Mouse (Mus musculus): ENCODE measurements around the gene Abhd17c. TPM values are rescaled to one million over a fixed set of nuclear protein-coding genes. Genes with fewer than 3 reads are reported as not detected.
A peak's percentile ranks its signal among the peaks of the same experiment; 100 is the strongest.
"Not testable (repeated sequence)": the region's sequence is repeated elsewhere in the genome, so short reads cannot be mapped to it uniquely, and the experiment has no call there.

Abhd17c gene
- total RNA-seq (2021), result 10 to 100 TPM; 30.3 to 31.4 TPM
- long read RNA-seq, experiment 1, transcript Abhd17c-201 (3 exons, 2,238 nt), result major isoform, 93 of 100 reads
- long read RNA-seq, experiment 1, partial matches to known transcripts, result 4 of 100 reads
- long read RNA-seq, experiment 1, other reads (novel, unspliced or antisense), result 3 of 100 reads
- long read RNA-seq, experiment 2, transcript Abhd17c-201 (3 exons, 2,238 nt), result major isoform, 103 of 107 reads
- long read RNA-seq, experiment 2, partial matches to known transcripts, result 3 of 107 reads
- long read RNA-seq, experiment 2, other reads (novel, unspliced or antisense), result 1 of 107 reads

DNA sequence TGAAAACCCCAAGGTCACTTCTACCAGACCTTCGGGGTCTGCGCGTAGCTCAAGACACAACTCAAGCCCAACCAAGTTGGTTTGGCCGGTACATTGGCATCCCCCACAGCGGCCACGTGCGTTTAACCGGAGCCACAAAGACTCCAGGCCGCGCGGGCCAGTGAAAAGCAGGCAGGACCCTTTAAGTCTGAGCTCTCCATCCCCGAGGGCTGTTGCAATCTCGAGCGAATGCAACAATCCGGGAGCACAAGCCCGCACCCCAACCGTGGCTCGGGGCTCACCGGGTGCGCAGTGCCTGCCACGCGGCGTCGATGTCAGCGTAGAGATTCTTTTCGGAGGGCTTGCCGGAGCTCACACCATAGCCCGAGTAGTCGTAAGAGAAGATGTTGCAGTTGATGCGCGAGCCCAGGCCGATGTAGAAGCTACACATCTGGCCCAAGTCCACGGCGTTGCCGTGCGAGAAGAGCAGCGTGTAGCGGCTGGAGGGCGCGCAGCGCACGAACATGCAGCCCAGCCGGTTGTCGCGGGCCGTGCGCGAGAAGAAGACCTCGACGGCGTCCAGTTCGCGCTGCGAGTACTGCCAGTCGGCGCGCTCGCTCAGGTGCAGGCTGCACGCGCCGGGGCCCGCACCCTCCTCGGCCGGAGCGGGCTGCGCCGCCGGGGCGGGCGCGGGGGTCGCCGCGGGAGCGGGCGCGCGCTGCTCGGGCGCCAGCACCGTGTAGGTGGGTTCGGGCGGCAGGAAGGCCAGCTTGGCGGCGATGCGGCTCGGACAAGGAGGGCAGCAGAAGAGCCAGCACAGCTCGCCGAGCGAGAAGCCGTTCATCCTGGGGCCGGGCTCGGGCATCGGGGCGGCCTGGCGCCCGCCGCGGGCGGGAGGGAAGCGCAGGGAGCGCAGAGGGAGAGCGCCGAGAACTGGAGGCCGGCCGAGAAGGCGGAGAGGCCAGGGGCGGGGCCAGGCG lies at the start of gene Abhd17c:
Abhd17c (minus strand) TSS at position 893 of the 959 bp plus-strand sequence.
- peak; percentile 66 to 68 for DNase-seq
- intact Hi-C loops (cut with DNase I), result loop anchor here (2.0 to 10.0 kb wide), 3 partner anchors 34 to 236 kb away; partner anchors contain the start of gene Cemip

DNA sequence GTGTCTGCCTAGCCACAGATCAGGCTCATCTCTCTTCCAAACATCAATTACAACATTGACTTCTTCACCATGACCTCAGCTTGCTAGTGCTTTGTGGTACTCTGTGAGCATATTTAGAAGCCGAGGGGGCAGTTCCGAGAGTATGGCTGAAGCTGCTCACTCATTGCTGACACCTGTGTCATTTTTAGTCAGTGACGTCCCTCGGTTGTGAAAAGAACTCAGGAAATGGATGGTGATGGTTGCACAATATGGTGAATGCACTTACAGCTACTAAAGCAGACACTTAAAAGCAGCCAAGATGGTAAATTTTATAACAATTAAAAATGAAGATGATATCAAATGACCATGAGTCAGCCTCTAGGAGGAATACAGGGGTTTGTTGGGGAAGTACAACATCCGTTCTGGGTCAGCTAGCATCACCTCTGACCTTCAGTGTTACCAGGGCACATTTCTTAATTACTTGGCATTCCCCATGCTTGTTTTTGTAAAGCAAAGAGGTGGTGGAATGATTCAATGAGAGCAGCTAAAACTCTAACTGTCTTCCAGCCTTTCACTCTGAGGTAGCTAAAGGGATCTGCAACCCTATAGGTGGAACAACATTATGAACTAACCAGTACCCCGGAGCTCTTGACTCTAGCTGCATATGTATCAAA lies 45.6 kb upstream of the Abhd17c start:
- intact Hi-C loops (cut with DNase I), result no loop called here
- DNase-seq, result no peak

DNA sequence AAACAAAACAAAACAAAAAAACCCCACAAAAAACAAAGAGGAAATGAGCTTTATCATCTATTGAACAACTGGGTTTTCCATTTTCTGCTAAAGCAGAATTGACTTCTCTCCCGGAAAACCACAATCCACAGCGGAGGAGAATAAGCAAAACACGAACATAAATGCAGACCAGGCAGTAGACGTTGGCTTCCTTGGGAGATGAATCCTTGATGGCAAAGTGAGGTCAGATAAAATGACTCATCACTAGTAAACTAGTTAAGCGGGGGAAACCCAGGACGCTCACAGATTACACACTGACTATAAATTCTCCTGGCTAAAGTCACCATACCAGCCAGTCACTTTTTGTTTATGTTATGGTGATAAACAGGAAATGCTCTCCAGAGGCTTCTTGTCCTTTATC lies 44.5 kb upstream of the Abhd17c start:
- intact Hi-C loops (cut with DNase I), result no loop called here
- DNase-seq, result no peak

DNA sequence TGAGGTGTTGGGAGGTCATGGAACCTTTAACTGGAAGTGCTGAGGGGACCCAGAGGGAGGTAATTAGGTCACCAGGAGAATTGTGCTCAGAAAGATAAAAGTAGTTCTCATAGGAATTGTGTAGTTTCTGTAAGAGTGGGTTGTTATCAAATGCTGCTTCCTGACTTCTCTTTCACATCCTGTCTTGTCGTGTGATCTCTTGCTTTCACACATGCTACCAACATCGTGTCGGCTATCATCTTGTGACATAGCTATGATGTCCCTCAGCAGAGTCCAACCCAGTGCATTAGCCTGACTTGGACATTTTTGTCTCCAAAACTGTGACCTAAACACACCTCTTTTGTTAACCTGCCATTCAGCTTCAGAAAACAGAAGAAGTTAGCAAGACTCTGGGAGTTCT lies 40.6 kb upstream of the Abhd17c start:
- intact Hi-C loops (cut with DNase I), result no loop called here
- no peak for DNase-seq

DNA sequence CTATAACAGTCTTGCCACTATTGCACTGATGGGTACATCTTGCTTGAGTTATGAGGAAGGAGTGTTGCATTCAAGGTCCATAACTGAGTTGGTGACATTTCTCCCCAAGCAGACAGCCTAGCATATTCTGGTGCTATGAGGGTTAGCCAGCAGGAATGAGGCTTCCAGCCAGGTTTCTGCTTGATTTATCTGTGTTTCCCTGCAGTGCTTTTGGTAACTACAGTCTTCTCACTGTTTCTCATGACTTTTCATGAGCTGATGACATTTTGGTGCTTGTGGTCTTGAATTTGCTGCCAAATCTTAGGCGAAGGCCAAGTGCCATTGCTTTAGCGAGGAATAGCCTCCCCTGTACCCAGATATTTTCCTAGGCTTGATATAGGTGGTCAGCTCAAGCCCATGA lies 39.8 kb upstream of the Abhd17c start:
- DNase-seq, result no peak

DNA sequence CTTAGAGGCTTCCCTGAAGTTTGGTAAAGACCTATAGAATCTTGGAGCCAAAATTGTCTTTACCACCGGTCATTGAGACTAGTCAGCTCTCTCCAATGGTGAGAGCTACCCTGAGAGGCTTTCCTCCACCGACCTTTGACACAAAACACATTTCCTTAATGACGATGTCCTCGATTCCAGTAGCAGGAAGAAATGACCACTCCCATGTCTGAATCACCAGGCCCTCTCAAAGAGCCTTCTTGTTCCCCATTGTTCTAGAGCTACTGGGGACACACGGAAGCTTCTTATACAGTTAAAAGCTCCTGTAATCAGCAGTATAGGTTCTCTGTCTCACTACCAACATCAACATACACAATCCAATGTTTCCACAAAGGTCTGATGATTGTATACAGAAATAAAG lies 36.5 kb upstream of the Abhd17c start:
- intact Hi-C loops (cut with DNase I), result no loop called here

More for the DNA sequence above, 39.8 kb upstream of the Abhd17c start:
- intact Hi-C loops (cut with DNase I), result no loop called here

DNA sequence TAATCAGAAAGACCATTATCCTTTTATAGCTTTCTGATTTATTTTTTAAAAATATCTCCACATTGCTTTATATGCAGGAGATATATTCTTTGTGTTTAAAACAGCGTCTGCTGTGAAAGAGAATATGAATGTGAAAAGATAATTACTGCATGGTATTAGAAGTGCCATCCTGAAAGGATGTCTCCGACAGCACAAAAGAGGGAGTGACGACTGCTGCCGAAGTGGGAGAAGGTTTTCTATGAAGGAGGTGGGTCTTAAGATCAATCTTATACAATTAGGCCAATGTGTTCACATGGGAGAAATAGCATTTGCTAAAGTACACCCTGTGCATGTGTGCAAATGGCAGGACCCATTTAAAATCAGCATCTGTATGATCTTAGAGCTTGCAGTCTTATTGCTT lies 33.5 kb upstream of the Abhd17c start:
- DNase-seq, result no peak
- intact Hi-C loops (cut with DNase I), result no loop called here

More for the DNA sequence above, 36.5 kb upstream of the Abhd17c start:
- DNase-seq, result no peak

DNA sequence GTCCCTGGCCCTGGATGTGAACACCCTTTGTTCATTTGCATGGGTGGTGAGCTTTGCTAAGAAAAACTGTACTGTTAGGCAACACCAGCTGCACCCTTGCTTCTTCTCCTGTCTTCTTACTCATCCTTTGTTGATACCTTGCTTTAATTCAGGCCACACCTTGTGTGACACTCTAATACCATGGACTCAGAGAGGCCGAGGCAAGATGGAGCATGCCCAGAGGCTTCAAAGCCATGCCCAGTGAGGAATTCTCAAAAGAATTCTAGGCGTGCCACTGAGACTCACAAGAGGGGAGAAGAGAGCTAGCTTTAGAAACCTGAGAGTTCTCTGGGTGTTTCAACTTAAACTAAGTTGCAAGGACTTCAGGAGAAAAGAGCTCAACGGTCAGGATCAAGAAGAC lies 33.0 kb upstream of the Abhd17c start:
- intact Hi-C loops (cut with DNase I), result no loop called here
- no peak for DNase-seq

DNA sequence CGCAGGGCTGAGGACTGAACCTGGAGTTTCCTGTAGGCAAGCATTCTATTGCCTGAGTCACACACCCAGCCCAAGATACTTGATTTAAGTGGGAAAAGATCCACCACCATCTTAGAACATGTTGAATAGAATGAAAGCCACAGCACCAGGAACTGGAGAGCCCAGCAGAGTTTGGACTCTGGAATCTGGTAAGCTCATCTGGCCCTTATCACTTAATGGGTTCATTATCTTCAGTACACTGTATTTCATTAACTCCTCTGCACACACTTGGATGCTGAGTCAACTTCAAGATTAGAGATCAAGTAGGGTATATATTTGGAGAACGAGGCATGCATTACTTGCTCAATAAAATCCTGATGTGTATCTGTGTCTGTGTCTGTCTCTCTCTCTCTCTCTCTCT lies 27.1 kb upstream of the Abhd17c start:
- DNase-seq; intact Hi-C loops (cut with DNase I): not testable (repeated sequence)

DNA sequence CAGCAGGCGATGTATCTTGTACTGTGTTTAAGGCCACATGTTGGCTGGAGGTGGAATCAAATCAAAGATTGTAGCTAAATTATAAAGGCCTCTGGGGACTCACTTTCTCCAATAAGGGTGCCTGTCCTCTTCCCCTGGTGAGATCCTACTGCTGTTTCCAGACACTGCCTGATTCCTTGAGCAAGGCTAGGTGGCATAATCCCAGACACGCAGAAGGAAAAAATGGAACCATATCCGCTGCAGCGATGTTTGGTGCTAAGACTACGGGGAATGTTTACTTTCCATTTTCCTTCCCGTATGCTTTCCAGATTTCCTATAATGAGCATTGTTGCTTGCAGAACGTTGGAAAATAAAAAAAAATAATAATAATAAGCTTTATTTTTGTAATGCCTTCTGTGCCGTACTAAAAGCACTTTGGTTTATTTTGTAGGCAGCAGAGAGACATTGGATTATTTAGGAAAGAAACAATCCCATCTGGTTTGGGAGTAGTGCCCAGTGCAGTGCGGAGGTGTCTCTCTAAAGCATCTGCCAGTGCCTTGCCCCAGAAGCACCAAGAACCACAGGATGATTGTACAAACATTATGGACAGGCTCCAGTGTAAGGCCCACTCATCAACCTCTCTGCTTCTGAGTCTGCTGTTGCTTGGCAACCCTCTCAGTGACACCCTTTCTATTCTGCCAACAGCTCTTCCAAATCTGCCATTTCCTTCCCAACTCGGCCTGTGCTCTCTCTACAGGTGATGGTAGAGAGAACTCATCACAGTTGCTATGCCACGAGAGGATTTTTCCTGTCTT lies 23.2 kb upstream of the Abhd17c start:
- intact Hi-C loops (cut with DNase I), result loop anchor here (5.0 kb wide), 1 partner anchor 72 kb away; no protein-coding TSS in a partner anchor
- no peak for DNase-seq

DNA sequence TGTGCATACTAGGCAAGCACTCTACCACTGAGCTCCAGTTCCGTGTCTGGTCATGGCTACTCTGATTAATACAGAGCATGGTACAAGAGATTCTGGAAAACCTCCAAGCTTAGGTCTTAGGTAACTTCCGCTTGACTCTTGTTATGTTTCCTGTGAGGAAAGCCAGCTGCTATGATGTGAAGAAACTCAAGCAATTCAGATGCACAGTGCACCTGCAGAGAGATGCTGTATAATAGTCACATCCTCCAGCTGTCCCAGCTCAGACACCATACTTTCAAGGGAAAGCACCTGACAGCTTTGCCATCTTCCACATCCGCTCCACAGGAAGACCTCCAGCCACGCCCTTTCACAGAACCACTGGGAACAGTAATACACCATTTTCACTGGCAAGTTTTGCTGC lies 21.7 kb upstream of the Abhd17c start:
- intact Hi-C loops (cut with DNase I), result loop anchor here (5.0 kb wide), 1 partner anchor 74 kb away; no protein-coding TSS in a partner anchor
- DNase-seq, result no peak

DNA sequence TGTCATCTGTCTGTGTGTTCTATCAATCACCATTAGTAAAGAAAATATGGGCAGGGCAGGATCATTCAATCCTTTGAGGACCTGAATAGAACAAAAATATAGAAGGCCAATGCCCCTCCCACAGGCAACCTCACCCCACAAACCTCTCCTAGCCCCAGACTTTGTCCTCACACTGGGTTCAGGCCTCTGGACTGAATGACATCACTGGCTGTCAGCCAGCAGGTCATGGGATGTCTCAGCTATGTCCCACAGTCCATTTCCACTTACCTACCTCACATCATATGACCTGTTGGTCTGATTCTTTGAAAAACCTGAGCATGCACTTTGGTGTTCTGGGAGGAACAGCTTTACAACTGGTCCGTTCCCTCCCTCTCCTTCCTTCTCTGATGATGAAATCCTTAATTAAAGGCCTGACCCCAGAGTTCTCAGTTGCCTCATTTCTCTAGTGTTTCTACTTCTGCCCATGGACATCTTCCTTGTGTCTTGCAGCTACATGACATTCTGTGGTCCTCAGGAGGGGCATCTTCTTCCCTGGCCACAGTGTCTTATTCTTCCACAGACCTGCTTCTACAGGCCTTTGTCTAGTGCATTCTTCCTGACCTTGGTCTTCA lies 19.6 kb upstream of the Abhd17c start:
- intact Hi-C loops (cut with DNase I), result loop anchor here (5.0 kb wide), 1 partner anchor 76 kb away; no protein-coding TSS in a partner anchor
- DNase-seq, result no peak

DNA sequence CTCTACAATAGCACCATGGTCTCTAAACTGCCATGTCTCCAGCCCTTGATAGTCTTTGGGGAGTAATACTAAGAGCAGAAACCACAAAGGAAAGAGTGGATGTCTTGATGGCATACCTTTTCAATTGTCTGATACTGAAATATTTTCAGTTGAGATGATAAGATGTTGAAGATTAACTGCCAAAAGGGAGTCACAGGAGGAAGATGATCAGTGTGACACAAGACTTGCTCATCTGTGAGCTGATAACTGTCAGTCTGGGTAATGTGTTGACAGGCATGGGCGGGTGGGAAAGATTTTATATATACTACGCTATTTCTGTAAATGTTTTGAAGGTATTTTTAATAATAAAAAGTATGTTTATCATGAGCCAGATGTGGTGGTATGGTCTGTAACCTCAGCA lies 16.7 kb upstream of the Abhd17c start:
- intact Hi-C loops (cut with DNase I), result no loop called here

DNA sequence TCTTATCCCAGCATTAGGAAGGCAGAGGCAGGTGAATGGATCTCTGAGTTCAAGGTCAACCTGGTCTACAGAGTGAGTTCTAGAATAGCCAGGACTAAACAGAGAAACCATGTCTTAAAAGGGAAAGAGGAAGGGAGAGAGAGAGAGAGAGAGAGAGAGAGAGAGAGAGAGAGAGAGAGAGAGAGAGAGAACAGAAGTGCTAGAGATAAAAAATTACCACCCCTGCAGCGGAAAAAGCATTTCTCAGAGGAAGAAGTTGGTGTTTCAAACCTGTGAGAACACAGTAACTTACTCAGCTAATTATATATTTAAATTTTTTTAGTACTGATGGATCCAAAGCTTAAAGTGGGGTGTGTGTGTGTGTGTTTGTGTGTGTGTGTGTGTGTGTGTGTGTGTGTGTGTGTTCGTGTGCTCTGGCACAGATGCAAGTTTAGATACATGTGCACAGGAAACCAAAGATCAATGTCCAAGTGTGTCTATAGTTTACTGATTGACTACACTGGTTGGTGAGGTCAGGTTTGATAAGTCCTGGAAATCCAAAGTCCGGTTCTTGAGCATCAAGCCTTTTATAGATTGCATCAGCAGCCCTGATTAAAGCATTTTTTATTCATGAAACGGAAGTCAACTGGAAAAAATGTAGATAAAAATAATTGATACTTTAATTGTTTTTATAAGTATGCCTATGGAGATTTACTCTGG lies 15.2 kb upstream of the Abhd17c start:
- no peak for DNase-seq
- intact Hi-C loops (cut with DNase I), result no loop called here

More for the DNA sequence above, 16.7 kb upstream of the Abhd17c start:
- no peak for DNase-seq

DNA sequence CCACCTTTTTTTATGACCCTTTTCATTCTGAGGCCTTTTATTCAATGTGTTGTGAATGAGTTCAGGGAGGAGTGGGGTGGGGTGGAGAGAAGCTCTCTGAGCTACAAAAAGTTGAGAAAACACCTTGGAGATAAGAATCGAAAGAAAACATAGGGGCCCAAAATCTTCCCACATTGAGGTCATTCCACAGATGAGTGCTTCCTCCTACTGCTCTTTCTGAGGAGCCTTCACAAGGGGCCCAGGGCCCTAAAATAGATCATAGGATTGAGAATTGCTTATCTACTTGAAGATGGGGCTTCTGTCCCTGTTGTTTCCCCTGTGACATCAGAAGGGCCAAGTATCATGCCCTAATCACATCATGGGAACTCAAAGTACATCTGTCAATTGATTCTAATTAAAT lies 14.3 kb upstream of the Abhd17c start:
- intact Hi-C loops (cut with DNase I), result no loop called here
- no peak for DNase-seq

DNA sequence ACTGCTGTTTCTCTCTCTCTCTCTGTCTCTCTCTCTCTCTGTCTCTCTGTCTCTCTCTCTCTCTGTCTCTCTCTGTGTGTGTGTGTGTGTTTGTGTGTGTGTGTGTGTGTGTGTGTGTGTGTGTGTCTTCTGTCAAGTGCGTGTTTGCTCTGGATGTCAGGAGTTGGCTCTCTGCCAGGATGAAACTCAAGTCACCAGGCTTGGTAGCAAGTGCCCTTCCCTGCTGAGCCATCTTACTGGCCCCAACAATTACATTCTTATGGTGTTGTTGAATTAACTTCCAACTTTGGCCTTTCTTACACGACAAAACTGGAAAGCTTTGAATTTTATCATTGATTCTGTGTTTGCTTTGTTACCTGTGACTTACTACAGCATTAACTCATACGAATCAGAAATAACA lies 13.6 kb upstream of the Abhd17c start:
- intact Hi-C loops (cut with DNase I), result no loop called here
- DNase-seq, result no peak

DNA sequence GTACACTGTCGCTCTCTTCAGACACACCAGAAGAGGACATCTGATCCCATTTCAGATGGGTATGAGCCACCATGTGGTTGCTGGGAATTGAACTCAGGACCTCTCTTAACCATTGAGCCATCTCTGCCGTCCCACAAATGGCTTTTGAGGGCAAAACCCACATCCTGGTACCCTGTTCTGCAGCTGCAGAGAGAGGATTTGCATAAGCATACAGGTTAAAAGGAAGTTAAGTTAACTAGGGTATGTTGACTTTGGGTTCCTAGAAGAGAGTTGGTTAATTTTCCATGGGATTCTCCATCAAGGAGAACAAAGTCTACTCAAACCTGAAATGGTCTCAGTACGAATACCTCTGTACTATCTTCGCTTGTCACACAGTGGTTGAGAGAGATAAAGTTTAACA lies 13.2 kb upstream of the Abhd17c start:
- DNase-seq, result no peak
- intact Hi-C loops (cut with DNase I), result no loop called here

DNA sequence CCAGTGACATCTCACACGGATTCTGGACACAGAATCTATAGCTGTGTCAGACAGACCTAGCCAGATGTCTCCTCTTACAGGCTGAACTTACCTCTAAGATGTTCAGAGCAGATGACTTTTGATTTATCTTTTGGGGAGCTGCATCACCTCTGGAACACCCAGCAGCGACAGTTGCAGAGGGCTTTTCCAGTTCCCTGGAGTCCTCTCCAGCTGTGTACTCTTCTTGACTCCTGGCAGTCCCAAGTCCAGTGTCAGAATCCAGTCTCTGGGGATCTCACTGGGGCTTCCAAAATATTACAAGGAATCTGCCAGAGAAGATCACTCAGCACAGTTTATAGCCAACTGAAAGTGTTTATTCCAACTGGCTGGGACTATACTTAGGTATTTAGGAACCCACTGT lies 12.7 kb upstream of the Abhd17c start:
- DNase-seq, result no peak
- intact Hi-C loops (cut with DNase I), result no loop called here

DNA sequence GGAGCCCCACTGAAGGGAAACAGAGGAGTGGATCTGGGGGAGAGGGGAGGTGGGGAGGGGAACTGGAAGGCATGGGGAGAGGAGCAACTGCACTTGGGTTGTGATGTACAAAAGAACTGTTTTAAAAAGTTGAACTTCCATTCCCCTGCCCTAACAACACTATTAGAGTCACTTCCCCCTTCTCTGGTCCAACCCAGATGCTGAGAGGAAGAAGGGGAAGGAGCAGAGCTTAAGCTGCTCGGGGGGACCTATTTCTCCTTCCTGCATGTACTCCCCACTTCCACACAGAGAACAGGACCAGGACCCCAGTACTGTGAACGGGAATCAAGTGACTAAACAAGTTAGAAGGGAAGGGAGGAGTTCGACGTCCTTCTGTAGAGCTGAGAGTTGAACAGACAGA lies 11.9 kb upstream of the Abhd17c start:
- intact Hi-C loops (cut with DNase I), result no loop called here
- no peak for DNase-seq

Data from heart, postnatal 14 days (tissue).